Mouse (Mus musculus) layer of hippocampus, adult 9-11 months (tissue): ENCODE measurements around the gene Vmn2r26.
A peak's percentile ranks its signal among the peaks of the same experiment; 100 is the strongest.
"Not testable (repeated sequence)": the region's sequence is repeated elsewhere in the genome, so short reads cannot be mapped to it uniquely, and the experiment has no call there.

Source experiments
- DNase-seq: peaks from one replicate; pipeline ENCODE4 v3.0.0; 2022

Vmn2r26 gene

GRCm38 (mm10) chr6:124024268-124024667, at the start of gene Vmn2r26:
TSS of gene Vmn2r26 (plus strand) at chr6:124024568.
- DNase-seq = not testable (repeated sequence)

GRCm38 (mm10) chr6:124020841-124021240, 3.5 kb upstream of the Vmn2r26 start:
- DNase-seq = no peak

DNA sequence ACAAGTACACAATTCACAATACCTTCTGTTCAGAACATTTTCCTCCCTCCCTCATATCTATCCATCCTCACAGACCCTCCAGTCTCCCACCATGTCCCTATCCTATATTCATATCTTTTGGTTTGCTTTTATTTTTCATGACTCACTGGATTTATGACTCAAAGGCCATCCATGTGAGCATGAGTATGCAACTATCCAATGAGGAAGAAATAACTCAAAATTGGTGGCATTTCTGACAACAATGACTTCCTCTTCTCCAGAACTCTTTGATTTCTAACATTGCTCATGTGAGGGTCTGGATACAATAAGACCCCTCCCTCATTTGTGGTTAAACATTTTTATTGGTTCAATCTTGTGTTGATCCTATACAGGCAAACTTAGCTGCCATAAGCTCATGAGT, 24.0 kb downstream of the Vmn2r26 start:
- no peak for DNase-seq

GRCm38 (mm10) chr6:124053611-124054010, 29.2 kb downstream of the Vmn2r26 start:
- peak; percentile 63 for DNase-seq

GRCm38 (mm10) chr6:124102334-124102733, 78.0 kb downstream of the Vmn2r26 start:
- no peak for DNase-seq
